Mouse (Mus musculus): ENCODE results near the gene Alox12b. TPM values are rescaled to one million over a fixed set of nuclear protein-coding genes. Genes with fewer than 3 reads are reported as not detected.

Alox12b gene
- total RNA-seq, 1 experiment from 2014 or later = not detected

- no peak for ATAC-seq (replicated peaks; ENCODE audit: insufficient number of reproducible peaks, low FRiP score, low TSS enrichment, poor library complexity, severe bottlenecking)
Measured at GRCm38 (mm10) chr11:69218661-69219060, 61.9 kb downstream of the Alox12b start.

Other genes with a start within 250 kb of the Alox12b start
- gene Odf4, start 229.9 kb upstream of the Alox12b start, total RNA-seq (2017) = not detected in 3 replicates
- not detected in 3 replicates for gene Arhgef15, start 199.5 kb upstream of the Alox12b start, total RNA-seq (2017)
- gene Slc25a35, start 188.9 kb upstream of the Alox12b start, total RNA-seq (2017) = 0.38 to 1.7 TPM in 2 of 3 replicates, not detected in the other
- 1.9 to 10.1 TPM (median 2.6 TPM) in 3 replicates for gene Rangrf, start 181.8 kb upstream of the Alox12b start, total RNA-seq (2017)
- 7.1 to 9.6 TPM (median 7.4 TPM) in 3 replicates for gene Pfas, start 148.5 kb upstream of the Alox12b start, total RNA-seq (2017)
- gene Ctc1, start 141.1 kb upstream of the Alox12b start, total RNA-seq (2017) = 4.1 to 16.3 TPM (median 12.3 TPM) in 3 replicates
- gene Aurkb, start 111.3 kb upstream of the Alox12b start, total RNA-seq (2017) = 1.1 to 8.3 TPM (median 4.8 TPM) in 3 replicates
- gene Borcs6, start 97.3 kb upstream of the Alox12b start, total RNA-seq (2017) = 12.4 to 16.1 TPM (median 13.3 TPM) in 3 replicates
- 1.1 TPM in 1 of 3 replicates, not detected in the others for gene Tmem107, start 86.2 kb upstream of the Alox12b start, total RNA-seq (2017)
- 13.1 to 89.9 TPM (median 23.6 TPM) in 3 replicates for gene Vamp2, start 68.5 kb upstream of the Alox12b start, total RNA-seq (2017)
- gene Per1, start 61.8 kb upstream of the Alox12b start, total RNA-seq (2017) = 44.9 to 89.7 TPM (median 81.1 TPM) in 3 replicates
- gene Hes7, start 36.6 kb upstream of the Alox12b start, total RNA-seq (2017) = 0.49 TPM in 1 of 3 replicates, not detected in the others
- gene 9130213A22Rik, start 34.4 kb upstream of the Alox12b start, total RNA-seq (2017) = not detected in 3 replicates
- gene Aloxe3, start 31.1 kb upstream of the Alox12b start, total RNA-seq (2017) = 0.32 to 0.57 TPM in 2 of 3 replicates, not detected in the other
- gene Alox8, start 40.9 kb downstream of the Alox12b start, total RNA-seq (2017) = 1.4 to 2.3 TPM (median 1.5 TPM) in 3 replicates
- gene Gucy2e, start 80.0 kb downstream of the Alox12b start, total RNA-seq (2017) = 0.32 TPM in 1 of 3 replicates, not detected in the others
- gene Cntrob, start 166.8 kb downstream of the Alox12b start, total RNA-seq (2017) = 5.8 to 26.8 TPM (median 19.1 TPM) in 3 replicates
- gene Trappc1, start 167.0 kb downstream of the Alox12b start, total RNA-seq (2017) = 54.4 to 91.3 TPM (median 61.3 TPM) in 3 replicates
- gene Kcnab3, start 169.3 kb downstream of the Alox12b start, total RNA-seq (2017) = 2.0 to 2.3 TPM in 2 of 3 replicates, not detected in the other
- 1.3 to 3.6 TPM (median 1.5 TPM) in 3 replicates for gene Rnf227, start 183.5 kb downstream of the Alox12b start, total RNA-seq (2017)
- 76.7 to 192 TPM (median 86.2 TPM) in 3 replicates for gene Chd3, start 212.4 kb downstream of the Alox12b start, total RNA-seq (2017)
- gene Naa38, start 238.5 kb downstream of the Alox12b start, total RNA-seq (2017) = 51.4 to 93.3 TPM (median 54.6 TPM) in 3 replicates
- 19.2 to 55.3 TPM (median 20.9 TPM) in 3 replicates for gene Cyb5d1, start 238.6 kb downstream of the Alox12b start, total RNA-seq (2017)
- 3.1 to 3.8 TPM in 2 of 3 replicates, not detected in the other for gene Tmem88, start 241.2 kb downstream of the Alox12b start, total RNA-seq (2017)